ENCODE assay signal across 8 mouse cellular contexts in the genomic region with DNA sequence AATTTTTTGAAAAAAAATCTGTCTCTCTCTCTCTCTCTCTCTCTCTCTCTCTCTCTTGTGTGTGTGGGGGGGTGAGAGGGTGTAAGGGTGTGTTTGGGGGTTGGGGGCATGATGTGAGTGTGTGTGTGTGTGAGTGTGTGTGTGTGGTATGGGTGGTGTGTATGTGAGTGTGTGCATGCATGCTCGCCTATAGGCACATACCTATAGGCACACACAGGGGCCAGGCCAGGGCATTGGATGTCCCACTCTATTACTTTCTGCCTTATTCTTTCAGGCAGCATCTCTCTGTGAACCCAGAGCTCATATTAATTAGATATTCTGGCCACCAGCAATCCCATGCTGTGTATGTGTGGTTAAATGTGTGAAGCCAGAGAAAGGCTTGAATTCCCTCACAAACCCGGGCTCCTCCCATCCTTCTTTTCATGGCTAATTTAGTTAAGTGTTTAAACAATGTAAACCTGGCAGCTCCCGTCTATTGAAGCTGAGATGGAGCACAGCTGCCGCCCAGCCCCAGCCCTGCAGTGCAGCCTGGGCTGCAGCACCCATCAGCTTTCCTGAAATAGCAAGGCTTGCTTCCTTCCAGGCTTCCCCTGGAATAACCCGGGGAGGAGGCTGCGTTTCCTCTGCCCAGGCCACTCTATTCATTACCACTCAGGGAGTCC.
DNase-seq lines count a peak whose midpoint lies in the region; ATAC-seq lines count a peak whose summit lies in the region.

No protein-coding gene starts in this region.

- DNase-seq in left cerebral cortex, postnatal 14 days (ENCODE audit: low spot score in 2 of 2) = peak; percentile 36 to 54
- no peak for DNase-seq in left cerebral cortex, postnatal 4 days
- peak; percentile 63 for DNase-seq in forebrain, embryonic 11.5 days (ENCODE audit: low spot score)
- DNase-seq in heart, postnatal 36 days = peak; percentile 46 to 56
- DNase-seq in skeletal muscle tissue, adult 2 months (ENCODE audit: low read depth, low spot score) = peak; percentile 39
- DNase-seq in cerebellum, adult 11-12 months = no peak

- peaks cover 3% of the 10 kb centered on the region; the same call in 1 of the 2 replicates for H3K4me1 ChIP-seq in forebrain, embryonic 11.5 days (replicated peaks; ENCODE audit: control insufficient read depth, insufficient read depth, low read length)
- no peaks in the 10 kb centered on the region; the same call in 1 of the 2 replicates for H3K4me1 ChIP-seq in limb, embryonic 15.5 days

- H3K27me3 ChIP-seq in forebrain, embryonic 11.5 days (ENCODE audit: control insufficient read depth, insufficient read depth, low read length) = 0 out of 2 replicates have a peak, but pooled peaks cover 2% of the 10 kb centered on the region
- no peaks in the 10 kb centered on the region for H3K27me3 ChIP-seq in limb, embryonic 15.5 days

- no peak overlapping the region for H3K4me2 ChIP-seq in forebrain, embryonic 11.5 days (ENCODE audit: low read depth, low read length, severe bottlenecking)
- no peak overlapping the region for H3K4me2 ChIP-seq in limb, embryonic 15.5 days

- ATAC-seq in forebrain, embryonic 11.5 days (replicated peaks; ENCODE audit: low FRiP score) = peak; percentile 81
- peak; percentile 55; the same call in 1 of the 2 replicates for ATAC-seq in limb, embryonic 15.5 days (ENCODE audit: insufficient number of reproducible peaks, low FRiP score, low TSS enrichment, low read depth)
- no peak for ATAC-seq in cerebellum, adult (ENCODE audit: insufficient number of reproducible peaks, low FRiP score, low TSS enrichment)

- H3K4me3 ChIP-seq in forebrain, embryonic 11.5 days (ENCODE audit: low read depth, low read length) = no peak overlapping the region
- no peak overlapping the region for H3K4me3 ChIP-seq in limb, embryonic 15.5 days

- WGBS in forebrain, embryonic 11.5 days = 17% methylated on average over 6 of the region's 6 CpGs
- 31% methylated on average over 6 of the region's 6 CpGs for WGBS in limb, embryonic 15.5 days

- H3K9me3 ChIP-seq in forebrain, embryonic 11.5 days (ENCODE audit: control insufficient read depth, low read length) = no peaks in the 10 kb centered on the region
- no peaks in the 10 kb centered on the region for H3K9me3 ChIP-seq in limb, embryonic 15.5 days

- intact Hi-C loops in left cerebral cortex, postnatal 14 days (cut with DNase I) = no loop called here
- intact Hi-C loops in left cerebral cortex, postnatal 4 days (cut with DNase I) = no loop called here
- intact Hi-C loops in heart, postnatal 36 days (cut with DNase I) = loop anchor here (1.0 to 5.0 kb wide), 5 partner anchors 55 to 380 kb away; no protein-coding TSS in a partner anchor

- H3K9ac ChIP-seq in forebrain, embryonic 11.5 days (ENCODE audit: low read length) = no peak overlapping the region
- no peak overlapping the region for H3K9ac ChIP-seq in limb, embryonic 15.5 days

- no peak overlapping the region for H3K27ac ChIP-seq in forebrain, embryonic 11.5 days (ENCODE audit: low read depth, low read length)
- no peak overlapping the region for H3K27ac ChIP-seq in limb, embryonic 15.5 days

- H3K36me3 ChIP-seq in forebrain, embryonic 11.5 days (ENCODE audit: control insufficient read depth, insufficient read depth, low read length) = no peaks in the 10 kb centered on the region
- no peaks in the 10 kb centered on the region for H3K36me3 ChIP-seq in limb, embryonic 15.5 days

Comparison
In these comparisons a context has a peak if more than half of its experiments do, and no peak if none do; other contexts are left out.
1. DNase-seq: peak in left cerebral cortex, postnatal 14 days (2 of 2), forebrain, embryonic 11.5 days (single experiment), heart, postnatal 36 days (2 of 2) and skeletal muscle tissue, adult 2 months (single experiment); none in left cerebral cortex, postnatal 4 days (single experiment) and cerebellum, adult 11-12 months (single experiment).